Mouse (Mus musculus): ENCODE measurements around the gene Lipk.

DNA sequence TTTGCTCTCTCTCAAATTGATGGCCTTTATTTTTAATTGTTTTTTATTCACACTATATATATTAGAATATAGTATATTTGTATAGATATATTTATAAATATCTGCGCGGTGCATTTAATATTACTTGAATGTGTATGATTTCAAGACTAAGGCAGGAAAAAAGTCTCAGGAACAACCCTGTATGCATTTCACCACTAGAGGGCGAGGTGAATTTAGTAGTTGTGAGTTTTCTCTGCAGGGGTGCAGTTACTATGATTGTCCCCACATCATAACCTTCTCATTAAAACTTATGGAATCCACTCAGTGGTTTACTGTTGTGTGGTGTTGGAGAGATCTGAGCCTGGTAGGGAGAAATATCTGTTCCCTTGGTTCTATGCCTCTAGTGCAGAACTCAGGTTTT lies 29.1 kb upstream of the Lipk start:
- TF ChIP-seq CTCF (IDR thresholded peaks at IDR 0.05; ENCODE audit: borderline replicate concordance, control insufficient read depth, extremely low read depth, insufficient read depth, low read length, poor library complexity) (no peak), POLR2A (IDR thresholded peaks at IDR 0.05; ENCODE audit: control insufficient read depth, extremely low read depth, insufficient read depth, low read length, poor library complexity) (no peak)

Data from thymus, adult 2 months (tissue).